Mouse (Mus musculus): ENCODE results near the gene Klk9.

- no peak for TF ChIP-seq CTCF (IDR thresholded peaks at IDR 0.05; ENCODE audit: control insufficient read depth, insufficient read depth, insufficient replicate concordance, low read depth, low read length)
- TF ChIP-seq POLR2A (IDR thresholded peaks at IDR 0.05; ENCODE audit: control insufficient read depth, low read depth, low read length): no peak
These were observed 37.3 kb downstream of the Klk9 start for GRCm38 (mm10) chr7:43829006-43829405.

Measured in testis, adult 2 months (tissue).